Mouse (Mus musculus): ENCODE data around the gene Tfdp2.
"Not testable (repeated sequence)": the region's sequence is repeated elsewhere in the genome, so short reads cannot be mapped to it uniquely, and the experiment has no call there.

Gene Tfdp2

GRCm38 (mm10) chr9:96299324-96300008, 103.4 kb downstream of the Tfdp2 start:
- no peak for DNase-seq (ENCODE audit: extremely low spot score)

DNA sequence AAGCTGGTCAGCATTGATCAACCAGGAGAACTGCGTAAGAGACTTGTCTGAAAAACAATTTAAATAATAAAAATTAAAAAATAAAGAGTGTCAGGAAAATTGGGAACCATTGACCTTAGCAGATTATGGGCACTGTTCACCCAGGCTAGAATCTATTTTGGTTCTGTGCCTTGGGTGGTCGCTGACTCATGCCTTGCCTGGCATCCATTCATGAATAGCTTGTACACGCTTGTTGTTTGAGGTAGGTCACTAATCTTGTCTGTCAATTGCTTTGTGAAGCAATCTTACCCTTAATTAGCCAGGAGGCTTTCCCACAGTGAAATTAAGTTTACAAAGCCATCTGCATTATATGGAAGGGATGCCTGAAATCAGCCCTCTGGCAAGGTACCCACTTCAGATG, 112.7 kb downstream of the Tfdp2 start:
- no peak for DNase-seq (ENCODE audit: extremely low spot score)

DNA sequence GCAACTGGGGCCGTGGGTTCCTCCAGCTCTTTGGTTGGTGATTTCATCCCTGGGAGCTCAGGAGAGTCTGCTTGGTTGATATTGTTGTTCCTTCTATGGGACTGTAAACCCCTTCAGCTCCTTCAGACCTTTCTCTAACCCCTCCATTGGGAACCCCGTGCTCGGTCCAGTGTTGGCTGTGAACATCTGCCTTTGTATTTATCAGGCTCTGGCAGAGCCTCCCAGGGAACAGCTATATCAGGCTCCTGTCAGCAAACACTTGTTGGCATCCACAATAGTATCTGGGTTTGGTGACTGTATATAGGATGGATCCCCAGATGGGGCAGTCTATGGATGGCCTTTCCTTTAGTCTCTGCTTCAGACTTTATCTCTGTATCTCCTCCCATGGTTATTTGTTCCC, 116.0 kb downstream of the Tfdp2 start:
- DNase-seq (ENCODE audit: extremely low spot score), result no peak

GRCm38 (mm10) chr9:96319333-96319732, 123.3 kb downstream of the Tfdp2 start:
- DNase-seq (ENCODE audit: extremely low spot score), result no peak

DNA sequence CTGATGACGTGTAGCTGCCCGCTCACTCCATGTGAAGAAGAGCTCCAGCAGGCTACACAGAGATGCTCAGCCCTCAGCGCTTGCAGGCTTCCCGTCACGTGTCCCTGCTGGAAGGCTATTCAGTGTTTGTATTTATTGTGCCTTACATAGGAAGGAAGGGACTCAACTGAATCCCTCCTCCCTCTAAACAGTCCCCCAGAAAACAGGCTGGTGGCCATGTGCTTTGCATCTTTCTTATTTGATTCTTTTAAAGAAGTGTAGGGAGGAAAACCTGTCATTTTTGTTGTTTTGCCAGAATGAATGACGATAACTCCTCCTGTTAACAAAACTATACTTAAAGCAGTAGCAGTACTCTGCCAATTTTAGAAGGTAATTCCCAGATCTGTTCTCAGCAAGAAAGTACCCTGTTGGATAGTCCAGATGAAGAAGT, 124.5 kb downstream of the Tfdp2 start:
- DNase-seq (ENCODE audit: extremely low spot score), result no peak

GRCm38 (mm10) chr9:96322411-96323152, 126.5 kb downstream of the Tfdp2 start:
- no peak for DNase-seq (ENCODE audit: extremely low spot score)

- no peak for DNase-seq (ENCODE audit: extremely low spot score)
These were observed 128.4 kb downstream of the Tfdp2 start for GRCm38 (mm10) chr9:96324502-96324901.

- no peak for DNase-seq (ENCODE audit: extremely low spot score)
These were observed 130.4 kb downstream of the Tfdp2 start for GRCm38 (mm10) chr9:96326496-96326923.

DNA sequence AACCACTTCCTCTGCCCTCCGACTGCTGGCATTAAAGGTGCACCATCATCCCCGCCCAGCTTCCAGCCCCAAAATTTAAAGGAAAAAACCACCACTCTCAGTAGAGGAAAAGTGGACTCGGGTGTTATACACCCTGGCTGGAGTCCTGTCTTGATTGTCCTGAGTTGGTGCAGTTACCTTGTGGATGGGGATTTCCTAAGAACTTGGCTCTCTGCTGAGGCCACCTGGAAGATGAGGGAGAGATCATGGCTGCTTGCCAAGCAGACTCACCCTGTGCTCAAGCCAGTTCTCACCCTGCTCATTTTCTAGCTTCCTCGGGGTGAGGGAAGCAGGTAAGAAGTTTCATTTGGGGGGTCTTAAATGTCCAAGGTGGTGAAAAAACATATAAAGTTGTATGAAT, 132.2 kb downstream of the Tfdp2 start:
- DNase-seq (ENCODE audit: extremely low spot score), result no peak

- DNase-seq (ENCODE audit: extremely low spot score), result no peak
These were observed 135.1 kb downstream of the Tfdp2 start for GRCm38 (mm10) chr9:96331146-96331545.

- DNase-seq (ENCODE audit: extremely low spot score), result no peak
These were observed 149.7 kb downstream of the Tfdp2 start for GRCm38 (mm10) chr9:96345750-96346149.

DNA sequence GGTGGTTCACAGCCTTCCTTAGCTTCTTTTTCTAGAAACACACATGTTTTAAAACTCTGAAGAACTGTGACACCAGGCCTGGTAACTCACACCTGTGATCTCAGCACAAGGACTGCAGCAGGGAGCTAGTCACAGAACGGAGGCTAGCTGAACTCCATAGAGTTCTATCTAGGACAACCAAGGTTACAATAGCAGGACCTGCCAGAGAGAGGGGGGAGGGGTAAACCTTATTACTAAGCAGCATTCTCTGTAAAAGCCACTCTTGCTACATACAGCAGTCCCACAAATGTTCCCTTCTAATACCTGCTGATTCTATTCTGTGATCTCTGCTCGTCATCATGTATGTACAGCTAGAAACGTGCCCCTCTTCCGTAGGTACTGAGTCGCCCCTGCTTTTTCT, 152.8 kb downstream of the Tfdp2 start:
- no peak for DNase-seq (ENCODE audit: extremely low spot score)

GRCm38 (mm10) chr9:96350010-96350409, 153.9 kb downstream of the Tfdp2 start:
- DNase-seq (ENCODE audit: extremely low spot score), result peak; percentile 51

DNA sequence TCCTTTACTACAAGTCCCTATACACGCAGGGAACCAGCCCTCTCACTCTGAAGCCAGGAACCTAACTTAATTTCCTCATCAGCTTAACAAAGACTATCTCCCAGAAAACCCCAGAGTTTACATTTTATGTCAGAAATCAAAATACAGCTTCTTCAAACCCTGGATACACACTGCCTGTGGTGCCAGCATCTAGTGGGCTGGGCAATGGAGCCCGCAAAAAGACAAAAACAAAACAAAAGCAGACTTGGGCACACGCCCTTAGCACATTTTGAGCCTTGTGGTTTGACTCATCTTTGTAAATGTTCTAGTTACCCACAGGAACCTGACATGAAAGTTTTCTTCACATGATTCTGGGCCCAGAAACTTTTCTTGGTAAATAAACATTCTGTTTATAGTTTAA, 154.4 kb downstream of the Tfdp2 start:
- DNase-seq (ENCODE audit: extremely low spot score), result no peak

DNA sequence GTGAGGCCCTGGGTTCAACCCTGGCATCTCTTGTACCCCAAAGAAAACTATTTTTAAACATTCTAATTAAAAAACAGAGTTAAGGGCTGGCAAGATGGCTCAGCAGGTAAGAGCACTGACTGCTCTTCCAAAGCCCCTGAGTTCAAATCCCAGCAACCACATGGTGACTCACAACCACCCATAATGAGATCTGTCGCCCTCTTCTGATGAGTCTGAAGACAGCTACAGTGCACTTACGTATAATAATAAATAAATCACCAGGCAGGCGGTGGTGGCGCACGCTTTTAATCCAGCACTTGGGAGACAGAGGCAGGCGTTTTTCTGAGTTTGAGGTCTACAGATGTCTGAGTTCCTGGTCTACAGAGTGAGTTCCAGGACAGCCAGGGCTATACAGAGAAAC, 155.7 kb downstream of the Tfdp2 start:
- not testable (repeated sequence) for DNase-seq (ENCODE audit: extremely low spot score)

DNA sequence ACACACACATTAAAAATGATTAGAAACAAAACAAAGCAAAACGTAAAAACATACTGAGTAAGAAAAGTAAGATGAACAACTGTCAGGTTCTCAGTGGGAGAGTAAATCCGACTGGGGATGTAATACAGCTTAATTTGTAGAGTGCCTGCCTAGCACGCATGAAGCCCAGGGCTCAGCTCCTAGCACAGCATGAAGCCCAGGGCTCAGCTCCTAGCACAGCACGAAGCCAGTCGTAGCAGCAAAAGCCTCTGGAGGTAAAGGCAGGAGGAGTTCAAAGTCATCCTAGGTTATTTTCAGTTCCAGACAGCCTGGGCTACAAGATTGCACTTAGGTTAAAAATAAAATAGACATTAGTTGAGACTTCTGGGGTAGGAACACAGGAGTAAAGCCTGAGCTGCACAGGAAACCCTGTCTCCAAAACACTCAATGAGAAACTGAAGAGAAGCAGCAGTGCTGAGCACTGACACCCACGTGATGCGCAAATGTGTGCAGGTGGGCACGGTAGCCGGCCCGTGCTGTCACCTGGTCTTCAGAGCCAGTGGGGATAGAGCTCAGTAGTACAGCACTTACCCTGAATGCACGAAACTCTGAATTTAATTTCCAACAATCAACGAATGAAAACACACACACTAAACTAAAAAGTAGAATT, 157.2 kb downstream of the Tfdp2 start:
- DNase-seq (ENCODE audit: extremely low spot score), result no peak

DNA sequence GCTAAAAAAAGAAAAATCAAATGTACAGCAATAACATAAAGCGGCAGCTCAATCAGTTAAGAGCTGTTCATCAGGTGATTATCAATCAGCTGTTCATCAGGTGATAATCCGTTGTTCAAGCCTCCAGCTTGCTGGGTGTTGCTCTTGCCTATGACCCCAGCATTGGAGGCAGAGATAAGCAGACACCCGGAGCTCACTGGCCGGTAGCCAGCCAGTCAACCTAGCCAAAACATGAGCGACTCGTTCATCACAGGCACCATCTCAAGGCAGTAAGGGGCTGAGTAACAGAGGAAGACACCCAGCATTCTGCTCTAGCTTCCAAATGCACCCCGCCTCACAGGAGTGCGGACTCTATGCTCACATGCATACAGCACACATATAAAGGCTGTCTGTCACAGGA, 157.7 kb downstream of the Tfdp2 start:
- no peak for DNase-seq (ENCODE audit: extremely low spot score)

DNA sequence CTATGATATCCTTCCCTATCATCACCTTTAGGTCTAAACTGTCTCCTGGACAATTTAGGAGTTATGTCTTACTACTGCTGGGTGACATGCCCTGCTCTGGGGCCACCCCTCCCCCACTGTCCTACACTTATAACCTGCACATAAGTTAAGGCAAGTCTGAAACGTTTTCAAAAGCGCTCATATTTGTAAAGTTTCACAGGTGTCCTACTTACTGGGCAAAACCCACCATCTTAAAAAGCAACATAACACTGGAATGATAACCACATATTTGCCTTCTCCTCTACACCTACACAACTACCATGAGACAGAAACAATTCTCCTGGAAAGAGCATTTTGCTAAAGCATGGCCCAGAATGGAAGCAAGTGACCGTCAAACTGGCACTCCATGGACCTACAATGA, 164.0 kb downstream of the Tfdp2 start:
- DNase-seq (ENCODE audit: extremely low spot score), result no peak

- DNase-seq (ENCODE audit: extremely low spot score), result peak; percentile 70
These were observed 167.6 kb downstream of the Tfdp2 start for GRCm38 (mm10) chr9:96363581-96364140.

DNA sequence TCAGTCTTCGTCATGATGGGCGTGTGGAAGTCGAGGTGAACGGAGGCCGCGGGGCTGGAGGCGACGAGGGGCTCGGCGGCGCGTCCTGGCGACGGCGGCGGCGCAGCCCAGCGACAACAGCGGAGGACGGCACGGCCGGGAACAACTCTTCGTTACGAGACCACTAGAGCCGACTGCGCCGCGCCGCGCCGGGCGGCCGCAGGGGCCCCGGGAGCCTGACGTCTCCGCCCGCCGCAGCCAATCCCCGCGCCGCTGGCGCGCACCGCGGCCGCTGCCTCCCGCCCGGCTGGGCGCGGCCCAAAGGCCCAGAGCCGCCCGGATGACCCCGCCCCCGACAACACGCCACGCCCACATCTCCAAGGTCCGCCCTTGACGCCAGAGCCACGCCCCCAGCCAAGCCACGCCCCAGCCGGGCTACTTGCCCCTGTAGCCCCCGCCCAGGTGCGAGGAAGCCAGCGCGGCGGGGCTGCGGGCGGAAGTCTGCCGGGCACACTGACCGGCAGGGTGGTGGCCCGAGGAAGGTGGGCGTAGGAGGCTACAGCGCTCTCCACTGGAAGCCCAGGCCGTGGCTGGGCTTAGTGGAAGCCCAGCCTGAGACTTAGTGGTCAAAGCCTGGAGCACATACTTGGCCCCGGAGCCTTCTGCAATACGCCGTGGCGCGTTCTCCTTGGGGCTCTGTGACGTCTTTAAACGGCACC, 168.2 kb downstream of the Tfdp2 start, which contains the start of gene Atp1b3:
Atp1b3 (minus strand) TSS at position 302 of the 698 bp plus-strand sequence.
- peak; percentile 100 for DNase-seq (ENCODE audit: extremely low spot score)

GRCm38 (mm10) chr9:96365271-96365872, 169.3 kb downstream of the Tfdp2 start:
- DNase-seq (ENCODE audit: extremely low spot score), result no peak

Data from embryo, embryonic 9.5 days (tissue).